In the genomic region with DNA sequence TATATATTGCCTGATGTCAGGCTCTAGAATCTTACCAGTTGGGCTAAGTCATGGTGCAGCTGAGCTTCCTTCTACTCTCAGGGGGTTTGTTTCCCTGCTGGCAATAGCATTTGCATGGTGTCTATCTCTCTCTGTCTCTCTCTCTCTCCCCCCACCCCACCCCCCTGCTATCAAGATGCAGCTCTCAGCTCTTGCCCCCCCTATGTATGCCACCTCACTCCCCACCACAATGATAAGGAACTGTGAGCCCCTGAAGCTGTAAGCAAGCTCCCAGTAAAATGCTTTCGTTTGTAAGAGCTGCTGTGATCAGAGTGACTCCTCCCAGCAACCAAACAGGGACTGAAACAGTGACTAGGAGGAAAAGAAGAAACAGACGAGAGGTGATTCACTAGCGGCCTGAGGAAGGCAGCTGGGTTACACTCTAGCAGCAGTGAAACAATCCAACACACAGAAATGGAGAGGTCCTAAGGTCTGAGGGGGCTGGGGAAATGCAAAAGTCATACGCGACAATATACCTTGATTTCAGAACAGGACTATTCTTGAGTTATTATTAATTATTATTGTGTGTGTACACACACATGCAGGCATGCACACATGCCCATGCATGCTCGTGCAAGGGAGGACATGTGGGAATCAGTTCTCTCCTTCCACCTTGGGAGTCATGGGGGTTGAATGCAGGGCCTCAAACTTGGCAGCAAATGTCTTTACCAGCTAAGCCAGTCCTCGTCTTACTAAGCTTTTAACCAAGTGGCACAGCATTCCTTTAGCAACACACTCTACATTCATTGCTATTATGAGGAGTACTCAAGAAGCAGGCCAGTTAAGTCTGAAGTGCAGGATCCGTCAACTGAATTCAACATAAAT, we compare ENCODE assay signal across 16 mouse cellular contexts. TPM values are rescaled to one million over a fixed set of nuclear protein-coding genes. Genes with fewer than 3 reads are reported as not detected.
DNase-seq lines count a peak whose midpoint lies in the region; ATAC-seq and TF ChIP-seq lines count a peak whose summit lies in the region.
"Had no signal": no experiment of that assay in that cellular context is flagged by ENCODE, and none has a peak within 500 bp of the region (broad histone marks: within the 10 kb centered on the region; RNA-seq: fewer than 3 reads in every experiment).

No protein-coding gene starts in this region.

- no peaks in the 10 kb centered on the region for H3K27me3 ChIP-seq in kidney, embryonic 15.5 days
- H3K27me3 ChIP-seq in Patski: no peaks in the 10 kb centered on the region
- H3K27me3 ChIP-seq in forebrain, postnatal 0 days (ENCODE audit: insufficient read depth, low read length): no peaks in the 10 kb centered on the region
- H3K27me3 ChIP-seq: heart, embryonic 15.5 days; midbrain, embryonic 13.5 days had no signal

- in situ Hi-C loops in Patski (cut with MboI; ENCODE audit: low pct_unique_long_range_greater_than_20kb): loop anchor here (25.0 kb wide), 1 partner anchor 609 kb away; no protein-coding TSS in a partner anchor

- POLR2A ChIA-PET in Patski (lab: Charles Lee): interaction anchor here (0.6 to 1.6 kb wide), 3 partner anchors 64 to 173 kb away, joined by 3 to 4 read pairs (median 3); no protein-coding TSS in a partner anchor

- no peak overlapping the region for H3K4me3 ChIP-seq in kidney, embryonic 15.5 days (replicated peaks)
- no peak overlapping the region for H3K4me3 ChIP-seq in forebrain, postnatal 0 days (ENCODE audit: low read depth, low read length)
- H3K4me3 ChIP-seq: heart, embryonic 15.5 days; midbrain, embryonic 13.5 days had no signal

- H3K9me3 ChIP-seq in kidney, embryonic 15.5 days (replicated peaks): no peaks in the 10 kb centered on the region
- H3K9me3 ChIP-seq in forebrain, postnatal 0 days (ENCODE audit: low read length): no peaks in the 10 kb centered on the region
- H3K9me3 ChIP-seq: heart, embryonic 15.5 days; midbrain, embryonic 13.5 days had no signal

- no peak for DNase-seq in kidney, adult 9 months
- DNase-seq in 3T3-L1 (ENCODE audit: low read depth, low spot score): peak; percentile 36
- DNase-seq in Patski (ENCODE audit: low read depth, low spot score): no peak
- no peak for DNase-seq in frontal cortex, postnatal 10 days (ENCODE audit: low spot score in 2 of 2)
- DNase-seq in forebrain, postnatal 0 days: no peak
- DNase-seq: cerebellum, adult 11 months; left cerebral cortex, postnatal 4 days; thymus, postnatal 25 days had no signal

- WGBS in kidney, embryonic 15.5 days: 72% methylated on average over 8 of the region's 8 CpGs
- 61% methylated on average over 8 of the region's 8 CpGs for WGBS in forebrain, postnatal 0 days

- H3K36me3 ChIP-seq in kidney, embryonic 15.5 days: no peaks in the 10 kb centered on the region
- H3K36me3 ChIP-seq in forebrain, postnatal 0 days (ENCODE audit: insufficient read depth): no peaks in the 10 kb centered on the region
- H3K36me3 ChIP-seq: heart, embryonic 15.5 days; midbrain, embryonic 13.5 days had no signal

- CTCF ChIA-PET in Patski (lab: Charles Lee): interaction anchor here (0.7 to 2.7 kb wide), 9 partner anchors 11 to 273 kb away, joined by 3 to 13 read pairs (median 3); no protein-coding TSS in a partner anchor

- no peak overlapping the region for H3K9ac ChIP-seq in kidney, embryonic 15.5 days
- no peak overlapping the region for H3K9ac ChIP-seq in forebrain, postnatal 0 days
- H3K9ac ChIP-seq: heart, embryonic 15.5 days; midbrain, embryonic 13.5 days had no signal

- 0 out of 2 replicates have a peak overlapping the region, but pooled peaks have one; percentile 20 for H3K27ac ChIP-seq in kidney, embryonic 15.5 days
- no peak overlapping the region for H3K27ac ChIP-seq in forebrain, postnatal 0 days (ENCODE audit: low read depth, low read length)
- H3K27ac ChIP-seq: heart, embryonic 15.5 days; midbrain, embryonic 13.5 days had no signal

- no peak overlapping the region for H3K4me2 ChIP-seq in kidney, embryonic 15.5 days
- H3K4me2 ChIP-seq in forebrain, postnatal 0 days (ENCODE audit: low read depth): no peak overlapping the region
- H3K4me2 ChIP-seq: heart, embryonic 15.5 days; midbrain, embryonic 13.5 days had no signal

- no peak for TF ChIP-seq CTCF in Patski (IDR thresholded peaks at IDR 0.05)
- TF ChIP-seq CTCF in forebrain, postnatal 0 days (IDR thresholded peaks at IDR 0.05; ENCODE audit: low read depth): no peak

- no peak for ATAC-seq in kidney, embryonic 15.5 days (replicated peaks; ENCODE audit: low FRiP score)
- ATAC-seq in Patski: peak; percentile 3
- peak; percentile 32 for ATAC-seq in megakaryocyte progenitor cell, adult 5-6 weeks (replicated peaks; ENCODE audit: poor library complexity)
- ATAC-seq in CD4-positive, CD25-positive, alpha-beta regulatory T cell, adult 4 months: no peak
- ATAC-seq in forebrain, postnatal 0 days: no peak
- ATAC-seq: hindbrain, embryonic 16.5 days; midbrain, embryonic 13.5 days had no signal

- H3K4me1 ChIP-seq in kidney, embryonic 15.5 days: peaks cover 14% of the 10 kb centered on the region
- peaks cover 7% of the 10 kb centered on the region; the same call in 1 of the 2 replicates for H3K4me1 ChIP-seq in forebrain, postnatal 0 days (ENCODE audit: insufficient read depth)

RNA-seq across cellular contexts. Expression of gene Gm10959, which starts 1.6 kb away (rescaled TPM):
- polyA plus RNA-seq in kidney, embryonic 15.5 days (2015; fragmentation: Nextera tagmentation; extraction: Ambion mirVana): not detected in 2 replicates
- not detected for polyA plus RNA-seq in Patski (2021)
- total RNA-seq in megakaryocyte progenitor cell, adult 5-6 weeks (2015): not detected in 2 replicates
- not detected in 2 replicates for total RNA-seq in megakaryocyte progenitor cell, adult 5-6 weeks (2017)
- not detected for polyA plus RNA-seq in CD4-positive, CD25-positive, alpha-beta regulatory T cell, adult 4 months (2017; shearing (Covaris generic))
- not detected in 2 replicates for total RNA-seq in forebrain, postnatal 0 days (2014; rRNA removed)
- not detected in 2 replicates for polyA plus RNA-seq in forebrain, postnatal 0 days (2015; fragmentation: Nextera tagmentation; extraction: Ambion mirVana)
- total RNA-seq: gastrocnemius, postnatal 4 days; layer of hippocampus, postnatal 10 days; left cerebral cortex, postnatal 4 days had no signal
- polyA plus RNA-seq: heart, embryonic 15.5 days; hindbrain, embryonic 16.5 days; midbrain, embryonic 13.5 days had no signal

RNA-seq across cellular contexts. Expression of gene 1810037I17Rik, which starts 3.2 kb away (rescaled TPM):
- 102 and 111 TPM in 2 replicates for polyA plus RNA-seq in kidney, embryonic 15.5 days (2015; fragmentation: Nextera tagmentation; extraction: Ambion mirVana)
- 188 TPM for polyA plus RNA-seq in Patski (2021)
- total RNA-seq in megakaryocyte progenitor cell, adult 5-6 weeks (2015): 65.0 and 75.6 TPM in 2 replicates
- 29.4 and 34.7 TPM in 2 replicates for total RNA-seq in megakaryocyte progenitor cell, adult 5-6 weeks (2017)
- polyA plus RNA-seq in CD4-positive, CD25-positive, alpha-beta regulatory T cell, adult 4 months (2017; shearing (Covaris generic)): 100 to 1,000 TPM in 1 of 2 experiments, 10 to 100 TPM in 1; 84.8 to 103 TPM
- 27.4 and 33.2 TPM in 2 replicates for total RNA-seq in forebrain, postnatal 0 days (2014; rRNA removed)
- polyA plus RNA-seq in forebrain, postnatal 0 days (2015; fragmentation: Nextera tagmentation; extraction: Ambion mirVana): 94.9 and 109 TPM in 2 replicates

RNA-seq across cellular contexts. Expression of gene Fabp2, which starts 25.9 kb away (rescaled TPM):
- polyA plus RNA-seq in kidney, embryonic 15.5 days (2015; fragmentation: Nextera tagmentation; extraction: Ambion mirVana): 0.16 and 0.17 TPM in 2 replicates
- not detected for polyA plus RNA-seq in Patski (2021)
- not detected in 2 replicates for total RNA-seq in megakaryocyte progenitor cell, adult 5-6 weeks (2015)
- not detected in 2 replicates for total RNA-seq in megakaryocyte progenitor cell, adult 5-6 weeks (2017)
- not detected for polyA plus RNA-seq in CD4-positive, CD25-positive, alpha-beta regulatory T cell, adult 4 months (2017; shearing (Covaris generic))
- total RNA-seq in forebrain, postnatal 0 days (2014; rRNA removed): not detected in 2 replicates
- polyA plus RNA-seq in forebrain, postnatal 0 days (2015; fragmentation: Nextera tagmentation; extraction: Ambion mirVana): not detected in 2 replicates
- total RNA-seq: gastrocnemius, postnatal 4 days; layer of hippocampus, postnatal 10 days; left cerebral cortex, postnatal 4 days had no signal
- polyA plus RNA-seq: hindbrain, embryonic 16.5 days; midbrain, embryonic 13.5 days had no signal

Comparison
In these comparisons a context has a peak if more than half of its experiments do, and no peak if none do; other contexts are left out.
1. ATAC-seq: peak in Patski (single experiment) and megakaryocyte progenitor cell, adult 5-6 weeks (single experiment); none in kidney, embryonic 15.5 days (single experiment), CD4-positive, CD25-positive, alpha-beta regulatory T cell, adult 4 months (single experiment) and forebrain, postnatal 0 days (single experiment).